ENCODE assay signal across 8 mouse cellular contexts in the genomic region with DNA sequence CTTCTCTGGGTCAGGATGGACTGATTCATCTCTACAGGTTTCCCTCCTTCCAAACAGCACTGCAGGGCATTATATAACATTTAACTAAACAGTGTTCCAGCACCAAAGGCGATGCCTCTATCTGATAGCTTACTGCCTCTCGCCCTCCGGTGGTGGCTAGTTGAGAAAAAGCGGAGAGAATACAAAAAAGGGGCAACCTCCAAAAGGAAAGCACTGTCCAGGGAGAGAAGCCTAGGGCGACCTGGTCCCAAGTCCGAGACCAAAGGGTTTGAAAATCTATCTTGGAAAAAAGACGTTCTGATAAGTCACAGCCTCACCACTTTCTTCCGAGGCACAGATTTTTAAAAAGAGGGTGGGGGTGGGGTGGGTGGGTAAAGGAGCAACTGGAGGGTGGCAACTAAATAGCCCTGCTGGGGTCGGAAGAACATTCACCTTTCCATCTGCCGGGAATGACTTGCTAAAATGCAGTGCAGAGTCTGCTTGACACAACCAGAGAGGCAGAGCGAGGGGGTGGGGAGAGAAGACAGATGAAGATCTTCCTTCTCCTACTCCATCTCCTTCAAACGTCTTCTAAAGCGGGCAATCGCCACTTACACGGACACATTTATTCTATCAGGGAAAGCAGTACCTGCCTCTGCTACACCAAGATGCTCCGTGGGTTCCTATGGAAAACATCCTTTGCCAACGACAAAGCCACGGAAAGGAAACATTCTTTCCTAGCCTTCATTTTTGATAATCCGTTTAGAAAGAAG.
A peak's percentile ranks its signal among the peaks of the same experiment; 100 is the strongest.
DNase-seq lines count a peak whose midpoint lies in the region; ATAC-seq lines count a peak whose summit lies in the region.

No protein-coding gene starts in this region.

- no peak for ATAC-seq in forebrain, embryonic 12.5 days (ENCODE audit: low FRiP score)

- DNase-seq in kidney, adult 18-20 months: peak; percentile 17
- DNase-seq in kidney, adult 11 months: no peak
- peak; percentile 32 to 63 for DNase-seq in adrenal gland, postnatal 36 days
- peak; percentile 53 for DNase-seq in kidney, postnatal 10 days
- DNase-seq in midbrain, embryonic 10.5 days (ENCODE audit: low spot score): no peak
- peak; percentile 55 for DNase-seq in telencephalon, adult 2 months (ENCODE audit: low read depth, low spot score)
- no peak for DNase-seq in spleen, postnatal 36 days (ENCODE audit: low spot score in 2 of 2)

- 0% methylated on average over 19 of the region's 19 CpGs for WGBS in forebrain, embryonic 12.5 days
- 3% methylated on average over 19 of the region's 19 CpGs for WGBS in midbrain, embryonic 10.5 days

- H3K4me3 ChIP-seq in forebrain, embryonic 12.5 days (replicated peaks): peak overlapping the region; percentile 49
- peak overlapping the region; percentile 57 for H3K4me3 ChIP-seq in midbrain, embryonic 10.5 days

- peak overlapping the region; percentile 60 for H3K4me2 ChIP-seq in forebrain, embryonic 12.5 days

- H3K36me3 ChIP-seq in forebrain, embryonic 12.5 days (replicated peaks): no peaks in the 10 kb centered on the region
- H3K36me3 ChIP-seq in midbrain, embryonic 10.5 days: no peaks in the 10 kb centered on the region

- peak overlapping the region; percentile 88 for H3K27ac ChIP-seq in forebrain, embryonic 12.5 days
- peak overlapping the region; percentile 85 for H3K27ac ChIP-seq in midbrain, embryonic 10.5 days (replicated peaks)

- H3K27me3 ChIP-seq in forebrain, embryonic 12.5 days: no peaks in the 10 kb centered on the region
- no peaks in the 10 kb centered on the region for H3K27me3 ChIP-seq in midbrain, embryonic 10.5 days (ENCODE audit: low read depth, poor library complexity, severe bottlenecking)

- no peaks in the 10 kb centered on the region for H3K9me3 ChIP-seq in forebrain, embryonic 12.5 days
- H3K9me3 ChIP-seq in midbrain, embryonic 10.5 days (replicated peaks): no peaks in the 10 kb centered on the region

- H3K9ac ChIP-seq in forebrain, embryonic 12.5 days: peak overlapping the region; percentile 68

- H3K4me1 ChIP-seq in forebrain, embryonic 12.5 days: peaks cover 61% of the 10 kb centered on the region
- H3K4me1 ChIP-seq in midbrain, embryonic 10.5 days: peaks cover 69% of the 10 kb centered on the region

Comparison
In these comparisons a context has a peak if more than half of its experiments do, and no peak if none do; other contexts are left out.
1. DNase-seq: peak in kidney, adult 18-20 months (single experiment), adrenal gland, postnatal 36 days (2 of 2), kidney, postnatal 10 days (single experiment) and telencephalon, adult 2 months (single experiment); none in kidney, adult 11 months (single experiment), midbrain, embryonic 10.5 days (single experiment) and spleen, postnatal 36 days (0 of 2).